Mouse (Mus musculus): ENCODE measurements around the gene Olfr1043. TPM values are rescaled to one million over a fixed set of nuclear protein-coding genes. Genes with fewer than 3 reads are reported as not detected.

Gene Olfr1043
- polyA plus RNA-seq, 1 experiment from 2014 or later = not detected

DNA sequence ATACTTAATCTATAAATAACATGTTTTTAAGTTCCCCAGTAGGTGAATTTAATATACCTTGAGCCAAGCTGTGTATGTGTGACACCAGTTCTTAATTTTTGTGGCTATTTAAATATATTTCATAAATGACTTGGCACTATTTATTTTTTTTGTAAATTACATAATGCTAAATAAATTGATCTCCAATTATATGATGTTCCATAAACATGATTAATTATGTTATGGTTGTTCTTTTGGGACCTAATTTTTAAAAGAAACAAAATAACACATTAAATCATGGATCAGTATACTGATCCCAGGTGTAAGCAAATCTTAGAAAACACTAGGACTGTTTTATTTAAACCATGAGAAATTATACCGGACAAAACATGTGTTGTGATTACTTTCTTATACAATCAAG, 31.5 kb downstream of the Olfr1043 start, which contains the start of gene Olfr1039:
Gene Olfr1039, minus strand, starts transcription at position 101 of the 400 bp plus-strand sequence.
- no peak within 1 kb of the TSS for H3K4me2 ChIP-seq (ENCODE audit: low read length)
- H3K4me3 ChIP-seq (ENCODE audit: low read depth, low read length) = no peak within 1 kb of the TSS
- WGBS = 93% methylated on average over 1 of the region's 1 CpGs
- no peaks in the 10 kb centered on the region for H3K27me3 ChIP-seq (replicated peaks; ENCODE audit: control insufficient read depth, insufficient read depth, low read length)
- H3K36me3 ChIP-seq (ENCODE audit: control insufficient read depth, insufficient read depth, low read length) = no peaks in the 10 kb centered on the region
- H3K9ac ChIP-seq (ENCODE audit: low read length) = no peak within 1 kb of the TSS
- ATAC-seq (no peak), DNase-seq (ENCODE audit: low spot score) (no peak)
- no peaks in the 10 kb centered on the region for H3K4me1 ChIP-seq (ENCODE audit: control insufficient read depth, insufficient read depth, low read length)
- no peak within 1 kb of the TSS for H3K27ac ChIP-seq (ENCODE audit: low read depth, low read length)
- no peaks in the 10 kb centered on the region for H3K9me3 ChIP-seq (replicated peaks; ENCODE audit: control insufficient read depth, low read length)

Other genes starting within 250 kb of the Olfr1043 start
- gene Olfr1026, start 246.0 kb downstream of the Olfr1043 start, polyA plus RNA-seq (2014; fragmentation: Nextera tagmentation; extraction: Ambion mirVana) = not detected in 2 replicates
- not detected in 2 replicates for gene Olfr1028, start 217.1 kb downstream of the Olfr1043 start, polyA plus RNA-seq (2014; fragmentation: Nextera tagmentation; extraction: Ambion mirVana)
- not detected in 2 replicates for gene Olfr1029, start 193.6 kb downstream of the Olfr1043 start, polyA plus RNA-seq (2014; fragmentation: Nextera tagmentation; extraction: Ambion mirVana)
- gene Olfr1030, start 188.2 kb downstream of the Olfr1043 start, polyA plus RNA-seq (2014; fragmentation: Nextera tagmentation; extraction: Ambion mirVana) = not detected in 2 replicates
- gene Olfr1031, start 177.2 kb downstream of the Olfr1043 start, polyA plus RNA-seq (2014; fragmentation: Nextera tagmentation; extraction: Ambion mirVana) = not detected in 2 replicates
- gene Olfr1032, start 162.0 kb downstream of the Olfr1043 start, polyA plus RNA-seq (2014; fragmentation: Nextera tagmentation; extraction: Ambion mirVana) = not detected in 2 replicates
- not detected in 2 replicates for gene Olfr1033, start 146.9 kb downstream of the Olfr1043 start, polyA plus RNA-seq (2014; fragmentation: Nextera tagmentation; extraction: Ambion mirVana)
- gene Olfr1034, start 121.7 kb downstream of the Olfr1043 start, polyA plus RNA-seq (2014; fragmentation: Nextera tagmentation; extraction: Ambion mirVana) = not detected in 2 replicates
- gene Olfr1036, start 93.5 kb downstream of the Olfr1043 start, polyA plus RNA-seq (2014; fragmentation: Nextera tagmentation; extraction: Ambion mirVana) = not detected in 2 replicates
- not detected in 2 replicates for gene Olfr1037, start 80.1 kb downstream of the Olfr1043 start, polyA plus RNA-seq (2014; fragmentation: Nextera tagmentation; extraction: Ambion mirVana)
- not detected in 2 replicates for gene Olfr1039, start 31.6 kb downstream of the Olfr1043 start, polyA plus RNA-seq (2014; fragmentation: Nextera tagmentation; extraction: Ambion mirVana)
- gene Olfr1040, start 20.8 kb downstream of the Olfr1043 start, polyA plus RNA-seq (2014; fragmentation: Nextera tagmentation; extraction: Ambion mirVana) = not detected in 2 replicates
- gene Olfr1042, start 5.7 kb downstream of the Olfr1043 start, polyA plus RNA-seq (2014; fragmentation: Nextera tagmentation; extraction: Ambion mirVana) = not detected in 2 replicates
- gene Olfr1044, start 10.3 kb upstream of the Olfr1043 start, polyA plus RNA-seq (2014; fragmentation: Nextera tagmentation; extraction: Ambion mirVana) = not detected in 2 replicates
- not detected in 2 replicates for gene Olfr52, start 18.2 kb upstream of the Olfr1043 start, polyA plus RNA-seq (2014; fragmentation: Nextera tagmentation; extraction: Ambion mirVana)
- gene Olfr1045, start 35.5 kb upstream of the Olfr1043 start, polyA plus RNA-seq (2014; fragmentation: Nextera tagmentation; extraction: Ambion mirVana) = not detected in 2 replicates
- gene Olfr1046, start 51.8 kb upstream of the Olfr1043 start, polyA plus RNA-seq (2014; fragmentation: Nextera tagmentation; extraction: Ambion mirVana) = not detected in 2 replicates
- gene Olfr1047, start 63.9 kb upstream of the Olfr1043 start, polyA plus RNA-seq (2014; fragmentation: Nextera tagmentation; extraction: Ambion mirVana) = not detected in 2 replicates
- not detected in 2 replicates for gene Olfr1048, start 72.8 kb upstream of the Olfr1043 start, polyA plus RNA-seq (2014; fragmentation: Nextera tagmentation; extraction: Ambion mirVana)
- gene Olfr1049, start 90.8 kb upstream of the Olfr1043 start, polyA plus RNA-seq (2014; fragmentation: Nextera tagmentation; extraction: Ambion mirVana) = not detected in 2 replicates
- not detected in 2 replicates for gene Olfr1051, start 111.6 kb upstream of the Olfr1043 start, polyA plus RNA-seq (2014; fragmentation: Nextera tagmentation; extraction: Ambion mirVana)
- not detected in 2 replicates for gene Olfr1052, start 124.9 kb upstream of the Olfr1043 start, polyA plus RNA-seq (2014; fragmentation: Nextera tagmentation; extraction: Ambion mirVana)
- not detected in 2 replicates for gene Olfr1053, start 147.8 kb upstream of the Olfr1043 start, polyA plus RNA-seq (2014; fragmentation: Nextera tagmentation; extraction: Ambion mirVana)
- not detected in 2 replicates for gene Olfr1054, start 167.9 kb upstream of the Olfr1043 start, polyA plus RNA-seq (2014; fragmentation: Nextera tagmentation; extraction: Ambion mirVana)
- not detected in 2 replicates for gene Olfr1055, start 182.8 kb upstream of the Olfr1043 start, polyA plus RNA-seq (2014; fragmentation: Nextera tagmentation; extraction: Ambion mirVana)
- not detected in 2 replicates for gene Olfr1056, start 194.9 kb upstream of the Olfr1043 start, polyA plus RNA-seq (2014; fragmentation: Nextera tagmentation; extraction: Ambion mirVana)
- not detected in 2 replicates for gene Olfr1057, start 210.9 kb upstream of the Olfr1043 start, polyA plus RNA-seq (2014; fragmentation: Nextera tagmentation; extraction: Ambion mirVana)
- gene Olfr1058, start 221.0 kb upstream of the Olfr1043 start, polyA plus RNA-seq (2014; fragmentation: Nextera tagmentation; extraction: Ambion mirVana) = not detected in 2 replicates
- not detected in 2 replicates for gene Olfr1061, start 246.5 kb upstream of the Olfr1043 start, polyA plus RNA-seq (2014; fragmentation: Nextera tagmentation; extraction: Ambion mirVana)

All from forebrain, embryonic 14.5 days (tissue).